12 mouse cellular contexts compared by ENCODE assay signal in the genomic region with DNA sequence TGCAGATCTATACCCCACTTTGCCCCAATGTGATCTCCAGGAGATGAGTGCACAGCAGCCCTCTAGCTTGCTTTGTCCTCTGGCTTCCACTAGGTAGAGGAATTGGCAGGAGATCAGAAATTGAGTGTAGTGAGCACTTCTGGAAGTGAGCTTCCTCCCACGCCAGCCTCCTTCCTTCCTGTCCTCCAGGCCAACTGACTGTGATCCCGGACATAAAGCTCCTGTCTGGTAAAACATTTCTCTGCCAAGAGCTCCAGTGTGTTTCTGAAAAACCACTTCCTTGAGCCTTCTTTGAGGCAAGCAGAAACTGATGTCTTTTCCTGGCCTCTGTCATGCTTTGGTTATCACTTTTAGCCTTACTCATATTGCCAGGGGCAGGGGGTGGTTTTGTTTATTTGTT.
DNase-seq lines count a peak whose midpoint lies in the region; ATAC-seq and TF ChIP-seq lines count a peak whose summit lies in the region.
"Had no signal": no experiment of that assay in that cellular context is flagged by ENCODE, and none has a peak within 500 bp of the region (broad histone marks: within the 10 kb centered on the region; RNA-seq: fewer than 3 reads in every experiment).

No protein-coding gene starts in this region.

- 30% methylated on average over 2 of the region's 2 CpGs for WGBS in heart, postnatal 0 days
- WGBS in kidney, postnatal 0 days = 15% methylated on average over 2 of the region's 2 CpGs
- 41% methylated on average over 2 of the region's 2 CpGs for WGBS in stomach, postnatal 0 days
- WGBS in hindbrain, postnatal 0 days = 75% methylated on average over 2 of the region's 2 CpGs

- no peak for TF ChIP-seq CTCF in heart, postnatal 0 days (IDR thresholded peaks at IDR 0.05; ENCODE audit: low read depth)
- no peak for TF ChIP-seq CTCF in kidney, postnatal 0 days (IDR thresholded peaks at IDR 0.05; ENCODE audit: low read depth)
- TF ChIP-seq CTCF in stomach, postnatal 0 days (IDR thresholded peaks at IDR 0.05; ENCODE audit: low read depth) = no peak
- TF ChIP-seq CTCF in hindbrain, postnatal 0 days (IDR thresholded peaks at IDR 0.05; ENCODE audit: low read depth) = no peak

- H3K36me3 ChIP-seq in heart, postnatal 0 days (replicated peaks; ENCODE audit: control insufficient read depth, insufficient read depth, low read length) = no peaks in the 10 kb centered on the region
- H3K36me3 ChIP-seq in kidney, postnatal 0 days (ENCODE audit: insufficient read depth, low read length) = no peaks in the 10 kb centered on the region
- no peaks in the 10 kb centered on the region for H3K36me3 ChIP-seq in stomach, postnatal 0 days (ENCODE audit: control insufficient read depth, insufficient read depth, low read length)
- no peaks in the 10 kb centered on the region for H3K36me3 ChIP-seq in hindbrain, postnatal 0 days (ENCODE audit: insufficient read depth, low read length)
- H3K36me3 ChIP-seq: embryonic facial prominence, embryonic 15.5 days; neural tube, embryonic 13.5 days had no signal

- no peak for TF ChIP-seq EP300 in heart, postnatal 0 days (IDR thresholded peaks at IDR 0.05; ENCODE audit: low read depth)
- TF ChIP-seq EP300 in stomach, postnatal 0 days (optimal IDR thresholded peaks at IDR 0.05) = no peak

- no peaks in the 10 kb centered on the region for H3K4me1 ChIP-seq in heart, postnatal 0 days (ENCODE audit: control insufficient read depth, insufficient read depth)
- H3K4me1 ChIP-seq in kidney, postnatal 0 days (replicated peaks; ENCODE audit: insufficient read depth, low read length) = peaks cover 7% of the 10 kb centered on the region; the same call in 1 of the 2 replicates
- no peaks in the 10 kb centered on the region for H3K4me1 ChIP-seq in stomach, postnatal 0 days (replicated peaks; ENCODE audit: control insufficient read depth, insufficient read depth)
- no peaks in the 10 kb centered on the region for H3K4me1 ChIP-seq in hindbrain, postnatal 0 days (ENCODE audit: insufficient read depth, low read length)

- H3K9me3 ChIP-seq in heart, postnatal 0 days (replicated peaks; ENCODE audit: control insufficient read depth, low read length) = no peaks in the 10 kb centered on the region
- H3K9me3 ChIP-seq in kidney, postnatal 0 days (replicated peaks; ENCODE audit: low read length) = no peaks in the 10 kb centered on the region
- H3K9me3 ChIP-seq in stomach, postnatal 0 days (ENCODE audit: control insufficient read depth, low read length) = no peaks in the 10 kb centered on the region
- H3K9me3 ChIP-seq in hindbrain, postnatal 0 days (ENCODE audit: low read length) = no peaks in the 10 kb centered on the region
- H3K9me3 ChIP-seq: embryonic facial prominence, embryonic 15.5 days; neural tube, embryonic 13.5 days had no signal

- H3K27me3 ChIP-seq in heart, postnatal 0 days (ENCODE audit: control insufficient read depth, insufficient read depth, low read length) = no peaks in the 10 kb centered on the region
- no peaks in the 10 kb centered on the region for H3K27me3 ChIP-seq in kidney, postnatal 0 days (ENCODE audit: insufficient read depth, low read length)
- no peaks in the 10 kb centered on the region for H3K27me3 ChIP-seq in stomach, postnatal 0 days (ENCODE audit: control insufficient read depth, insufficient read depth, low read length)
- H3K27me3 ChIP-seq in hindbrain, postnatal 0 days (ENCODE audit: insufficient read depth, low read length) = no peaks in the 10 kb centered on the region
- H3K27me3 ChIP-seq: embryonic facial prominence, embryonic 15.5 days; neural tube, embryonic 13.5 days had no signal

- no peak overlapping the region for H3K4me2 ChIP-seq in heart, postnatal 0 days (ENCODE audit: low read depth, low read length)
- H3K4me2 ChIP-seq in kidney, postnatal 0 days (ENCODE audit: low read length) = no peak overlapping the region
- no peak overlapping the region for H3K4me2 ChIP-seq in stomach, postnatal 0 days (replicated peaks; ENCODE audit: low read depth)
- no peak overlapping the region for H3K4me2 ChIP-seq in hindbrain, postnatal 0 days (ENCODE audit: low read depth, low read length)
- H3K4me2 ChIP-seq: embryonic facial prominence, embryonic 15.5 days; neural tube, embryonic 13.5 days had no signal

- H3K27ac ChIP-seq in heart, postnatal 0 days (ENCODE audit: low read depth) = peak overlapping the region; percentile 10; the same call in 1 of the 2 replicates
- H3K27ac ChIP-seq in kidney, postnatal 0 days = no peak overlapping the region
- H3K27ac ChIP-seq in stomach, postnatal 0 days (replicated peaks) = no peak overlapping the region
- no peak overlapping the region for H3K27ac ChIP-seq in hindbrain, postnatal 0 days
- H3K27ac ChIP-seq: embryonic facial prominence, embryonic 15.5 days; neural tube, embryonic 13.5 days had no signal

- ATAC-seq in heart, postnatal 0 days (ENCODE audit: insufficient read depth, low read depth) = 0 out of 2 replicates have a peak, but pooled peaks have one; percentile 57
- ATAC-seq in kidney, postnatal 0 days (replicated peaks; ENCODE audit: low FRiP score, low read depth) = no peak
- peak; percentile 12; the same call in 1 of the 2 replicates for ATAC-seq in stomach, postnatal 0 days (ENCODE audit: low FRiP score, low TSS enrichment)
- ATAC-seq in hindbrain, postnatal 0 days = no peak
- ATAC-seq: intestine, postnatal 0 days had no signal

- H3K4me3 ChIP-seq in heart, postnatal 0 days (ENCODE audit: low read depth, low read length) = no peak overlapping the region
- H3K4me3 ChIP-seq in kidney, postnatal 0 days (replicated peaks; ENCODE audit: low read depth, low read length) = no peak overlapping the region
- no peak overlapping the region for H3K4me3 ChIP-seq in stomach, postnatal 0 days (ENCODE audit: low read depth, low read length)
- no peak overlapping the region for H3K4me3 ChIP-seq in hindbrain, postnatal 0 days (ENCODE audit: low read length)
- H3K4me3 ChIP-seq: embryonic facial prominence, embryonic 15.5 days; neural tube, embryonic 13.5 days had no signal

- peak; percentile 10 for DNase-seq in urinary bladder, postnatal 14 days (ENCODE audit: low spot score)
- no peak for DNase-seq in urinary bladder, adult 18-20 months (ENCODE audit: low spot score in 2 of 2)
- peak; percentile 30 for DNase-seq in heart, postnatal 0 days (ENCODE audit: low spot score)
- peak; percentile 76 for DNase-seq in kidney, postnatal 0 days (ENCODE audit: low spot score)
- no peak for DNase-seq in stomach, postnatal 0 days (ENCODE audit: low spot score)
- DNase-seq in hindbrain, postnatal 0 days (ENCODE audit: low spot score) = no peak
- DNase-seq in left cerebral cortex, adult 11 months (ENCODE audit: low spot score) = no peak
- DNase-seq in urinary bladder, postnatal 25 days (ENCODE audit: low spot score) = no peak
- DNase-seq: cerebellum, adult 2 months had no signal

- H3K9ac ChIP-seq in heart, postnatal 0 days (replicated peaks; ENCODE audit: low read depth, low read length) = no peak overlapping the region
- no peak overlapping the region for H3K9ac ChIP-seq in kidney, postnatal 0 days (ENCODE audit: low read depth, low read length)
- H3K9ac ChIP-seq in stomach, postnatal 0 days (ENCODE audit: low read length) = no peak overlapping the region
- H3K9ac ChIP-seq in hindbrain, postnatal 0 days (replicated peaks; ENCODE audit: low read length) = no peak overlapping the region
- H3K9ac ChIP-seq: embryonic facial prominence, embryonic 15.5 days; neural tube, embryonic 13.5 days had no signal

Comparison
In these comparisons a context has a peak if more than half of its experiments do, and no peak if none do; other contexts are left out.
1. DNase-seq: peak in urinary bladder, postnatal 14 days (single experiment), heart, postnatal 0 days (single experiment) and kidney, postnatal 0 days (single experiment); none in urinary bladder, adult 18-20 months (0 of 2), stomach, postnatal 0 days (single experiment), hindbrain, postnatal 0 days (single experiment), left cerebral cortex, adult 11 months (single experiment) and urinary bladder, postnatal 25 days (single experiment).
2. ATAC-seq: peak in heart, postnatal 0 days (single experiment) and stomach, postnatal 0 days (single experiment); none in kidney, postnatal 0 days (single experiment) and hindbrain, postnatal 0 days (single experiment).